Mouse (Mus musculus): ENCODE data around the gene Grb2.

- no peak for TF ChIP-seq CTCF (IDR thresholded peaks at IDR 0.05)
- no peak for TF ChIP-seq POLR2A (IDR thresholded peaks at IDR 0.05; ENCODE audit: insufficient read depth, low read depth, low read length)
Measured at GRCm38 (mm10) chr11:115615875-115616274, 92.5 kb downstream of the Grb2 start.
